Mouse (Mus musculus) heart, postnatal 4 days (tissue): ENCODE results near the gene Nlrp4a. TPM values are rescaled to one million over a fixed set of nuclear protein-coding genes. Genes with fewer than 3 reads are reported as not detected.
"Not testable (repeated sequence)": the region's sequence is repeated elsewhere in the genome, so short reads cannot be mapped to it uniquely, and the experiment has no call there.

ENCODE experiments used
- DNase-seq: peaks from one replicate; pipeline ENCODE4 v3.0.0; 2021
- total RNA-seq, 2 experiments: library from RNA; stranded (reverse); gene quantifications; 2 replicates each; pipeline ENCODE4 v1.2.3; 2021

Gene Nlrp4a
- not detected for total RNA-seq

DNA sequence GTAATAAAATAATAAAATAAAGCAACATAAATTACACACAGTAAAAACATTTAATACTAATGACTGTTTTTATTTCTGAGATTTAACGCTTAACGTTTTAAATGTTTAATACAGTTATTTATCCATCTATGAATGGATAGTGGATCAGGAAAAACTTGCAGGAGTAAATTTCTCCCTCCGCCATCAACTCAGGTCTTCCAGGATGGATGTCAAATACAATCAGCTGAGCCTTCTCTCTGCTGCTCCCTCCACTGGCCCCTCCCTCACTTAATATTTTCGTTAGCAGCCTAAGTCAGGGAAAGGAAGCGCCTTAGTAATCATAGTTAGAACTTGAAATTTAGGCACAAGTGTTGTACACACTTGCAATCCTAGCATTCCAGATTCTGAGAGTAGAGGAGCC, at the start of gene Nlrp4a:
TSS of gene Nlrp4a (plus strand) at position 301 of the 400 bp plus-strand sequence.
- no peak for DNase-seq

DNA sequence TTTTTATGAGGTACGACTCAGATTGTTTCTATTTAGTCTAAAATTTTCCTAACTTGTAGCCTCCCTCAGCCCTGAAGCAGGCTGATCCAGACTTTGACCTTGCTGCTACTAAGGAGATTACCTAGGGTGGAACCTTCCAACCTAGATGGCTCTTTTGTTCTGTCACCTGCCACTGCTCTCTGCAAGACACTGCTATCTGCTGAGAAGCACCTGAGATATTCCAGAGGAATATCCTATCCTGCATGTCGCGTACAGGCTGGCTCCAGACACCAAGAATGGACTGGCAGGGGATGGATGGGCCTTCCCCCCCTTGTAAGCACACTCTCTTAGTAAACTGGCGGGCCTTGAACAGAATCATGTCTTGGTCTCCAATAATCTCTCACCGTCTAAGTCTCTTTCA, 48.2 kb upstream of the Nlrp4a start:
- DNase-seq = not testable (repeated sequence)

DNA sequence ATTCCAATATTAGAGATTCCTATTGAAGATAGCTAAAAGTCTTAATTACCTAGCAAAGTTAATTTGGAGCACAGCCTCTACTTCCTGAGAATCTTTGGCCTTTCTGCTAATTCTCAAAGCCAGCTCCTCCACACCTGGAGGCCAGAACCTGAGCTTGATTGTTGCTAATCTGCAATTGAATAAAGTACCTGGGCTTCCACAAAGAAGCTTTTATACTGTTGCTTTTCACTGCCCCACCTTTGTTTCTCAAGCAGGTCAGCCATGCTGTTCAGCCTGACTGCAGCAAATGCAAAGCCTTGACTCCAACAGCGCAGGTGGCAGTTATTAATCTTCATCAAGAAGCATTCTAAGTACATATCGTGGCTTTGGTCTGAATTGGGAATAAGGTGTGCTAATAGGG, 43.8 kb upstream of the Nlrp4a start:
- DNase-seq = not testable (repeated sequence)

DNA sequence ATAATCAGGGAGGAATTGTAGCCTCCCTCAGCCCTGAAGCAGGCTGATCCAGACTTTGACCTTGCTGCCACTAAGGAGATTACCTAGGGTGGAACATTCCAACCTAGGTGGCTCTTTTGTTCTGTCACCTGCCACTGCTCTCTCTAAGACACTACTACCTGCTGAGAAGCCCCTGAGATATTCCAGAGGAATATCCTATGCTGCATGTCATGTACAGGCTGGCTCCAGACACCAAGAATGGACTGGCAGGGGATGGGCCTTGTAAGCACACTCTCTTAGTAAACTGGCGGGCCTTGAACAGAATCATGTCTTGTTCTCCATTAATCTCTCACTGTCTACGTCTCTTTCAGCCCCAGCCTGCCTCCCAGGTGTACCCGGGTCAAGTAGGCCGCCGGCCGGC, 43.1 kb upstream of the Nlrp4a start:
- not testable (repeated sequence) for DNase-seq

DNA sequence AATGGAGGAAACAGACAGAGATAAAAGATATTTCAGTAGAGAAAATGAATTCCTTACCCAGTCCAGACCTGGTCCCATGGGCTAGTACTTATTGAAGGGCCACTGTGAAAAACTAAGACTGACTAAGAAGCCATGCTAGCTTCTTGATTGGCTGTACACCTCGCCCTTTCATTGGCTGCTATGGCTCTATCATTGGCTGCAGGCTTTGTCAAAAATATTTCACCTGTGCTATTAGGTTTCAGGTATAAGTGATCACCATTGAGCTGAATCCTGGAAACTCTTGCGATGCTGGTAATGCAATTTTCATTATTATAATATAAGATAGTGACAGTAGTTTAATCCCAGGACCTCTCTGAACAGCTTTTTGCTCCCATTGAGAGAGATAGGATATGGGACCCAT, 31.3 kb upstream of the Nlrp4a start, which contains the start of gene Nlrp9c:
TSS of gene Nlrp9c (minus strand) at position 101 of the 400 bp plus-strand sequence.
- DNase-seq = not testable (repeated sequence)

DNA sequence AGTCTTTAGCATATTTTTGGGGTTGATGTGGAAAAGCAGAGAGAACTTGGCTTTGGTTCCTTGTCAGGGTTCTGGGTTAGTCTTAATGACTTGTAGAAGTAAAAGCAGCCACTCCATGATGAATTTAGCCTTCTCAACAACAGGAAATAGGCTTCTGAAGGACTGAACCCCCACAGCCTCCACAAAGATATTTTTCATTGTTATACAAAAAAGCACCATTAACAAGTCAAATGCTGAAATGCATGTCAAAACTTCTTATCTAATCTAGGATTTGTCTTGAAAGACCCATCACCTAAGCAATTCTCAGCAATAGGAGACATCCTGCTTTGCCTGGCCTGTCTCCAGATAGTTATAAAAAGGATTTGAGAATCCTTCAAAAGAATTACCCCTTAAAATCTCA, 41.8 kb downstream of the Nlrp4a start:
- no peak for DNase-seq

DNA sequence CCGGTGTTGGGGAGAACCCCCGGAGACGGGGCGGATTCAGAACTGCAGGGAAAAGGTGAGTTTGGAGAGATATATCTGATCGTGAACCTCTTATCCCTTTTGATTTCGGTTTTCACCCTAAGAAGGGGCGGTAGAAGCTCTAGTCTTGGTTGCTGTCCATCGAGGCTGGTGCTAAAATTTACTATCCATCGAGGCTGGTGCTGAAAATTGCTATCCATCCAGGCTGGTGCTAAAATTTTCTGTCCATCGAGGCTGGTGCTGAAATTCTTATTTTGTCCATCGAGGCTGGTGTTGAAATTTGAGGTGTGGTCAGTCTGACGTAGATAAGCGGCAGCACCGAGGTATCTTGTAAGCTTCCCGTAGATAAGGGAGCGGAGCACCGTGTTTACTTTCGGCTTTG, 54.6 kb downstream of the Nlrp4a start:
- DNase-seq = not testable (repeated sequence)

Other genes with a start within 250 kb of the Nlrp4a start
- not detected for gene Vmn1r184, start 174.8 kb upstream of the Nlrp4a start, total RNA-seq
- not detected for gene Cyp2a4, start 127.9 kb upstream of the Nlrp4a start, total RNA-seq
- not detected for gene Nlrp9c, start 31.4 kb upstream of the Nlrp4a start, total RNA-seq
- not detected for gene Nlrp9a, start 99.9 kb downstream of the Nlrp4a start, total RNA-seq
- not detected for gene Vmn1r185, start 183.4 kb downstream of the Nlrp4a start, total RNA-seq